Comparison of ENCODE assay signal across 27 mouse cellular contexts in the genomic region with DNA sequence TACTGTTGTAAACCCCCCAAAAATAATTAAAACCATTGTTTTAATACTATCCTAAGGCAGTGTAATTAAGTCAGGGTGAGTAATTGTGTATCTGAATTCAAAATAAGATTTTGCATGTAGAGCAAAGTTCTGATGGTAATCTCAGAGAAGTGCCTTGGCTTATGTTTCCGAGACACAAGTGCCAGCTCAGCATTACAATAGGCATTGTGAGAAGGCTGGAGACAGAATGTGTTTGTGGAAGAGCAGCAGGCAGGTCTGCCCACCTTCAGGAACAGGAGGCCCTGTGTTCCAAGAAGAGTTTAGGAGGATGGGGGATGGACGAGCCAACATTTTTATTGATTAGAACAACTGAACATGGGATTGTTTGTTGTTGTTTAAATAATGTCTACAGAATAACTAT.
"Had no signal": no experiment of that assay in that cellular context is flagged by ENCODE, and none has a peak within 500 bp of the region (broad histone marks: within the 10 kb centered on the region; RNA-seq: fewer than 3 reads in every experiment).

No protein-coding gene starts in this region.

- H3K27ac ChIP-seq: gastrocnemius, adult 2 months; heart, adult 2 months; hindbrain, embryonic 10.5 days; hindbrain, embryonic 12.5 days; hindbrain, embryonic 14.5 days; intestine, embryonic 15.5 days; layer of hippocampus, adult 2 months; left cerebral cortex, adult 2 months; limb, embryonic 12.5 days; liver, embryonic 13.5 days; liver, embryonic 15.5 days had no signal

- H3K36me3 ChIP-seq: hindbrain, embryonic 12.5 days; intestine, embryonic 15.5 days; liver, embryonic 13.5 days; liver, embryonic 15.5 days had no signal

- DNase-seq: gastrocnemius, adult 2 months; gastrocnemius, postnatal 10 days; gastrocnemius, postnatal 25 days; heart, adult 2 months; heart, postnatal 4 days; kidney, adult 18-20 months; kidney, adult 8-10 months; kidney, postnatal 10 days; kidney, postnatal 25 days; kidney, postnatal 4 days; left cerebral cortex, postnatal 4 days; liver; liver, embryonic 13.5 days; liver, postnatal 0 days had no signal

- H3K9ac ChIP-seq: heart, embryonic 12.5 days; hindbrain, embryonic 12.5 days; hindbrain, embryonic 14.5 days; intestine, embryonic 15.5 days; limb, embryonic 12.5 days; liver, embryonic 13.5 days; liver, embryonic 15.5 days; liver, postnatal 0 days had no signal

- H3K4me1 ChIP-seq: intestine, embryonic 15.5 days had no signal

- H3K9me3 ChIP-seq: intestine, embryonic 15.5 days; liver, embryonic 15.5 days had no signal

- H3K27me3 ChIP-seq: heart, embryonic 12.5 days; hindbrain, embryonic 12.5 days; intestine, embryonic 15.5 days; limb, embryonic 12.5 days; liver, embryonic 13.5 days; liver, embryonic 15.5 days had no signal

- H3K4me2 ChIP-seq: heart, embryonic 12.5 days; hindbrain, embryonic 12.5 days; hindbrain, embryonic 14.5 days; intestine, embryonic 15.5 days; limb, embryonic 12.5 days; liver, embryonic 11.5 days; liver, embryonic 13.5 days; liver, embryonic 15.5 days had no signal

- H3K4me3 ChIP-seq: gastrocnemius, adult 2 months; heart, adult 2 months; heart, embryonic 12.5 days; hindbrain, embryonic 10.5 days; hindbrain, embryonic 12.5 days; intestine, embryonic 15.5 days; layer of hippocampus, adult 2 months; left cerebral cortex, adult 2 months; limb, embryonic 12.5 days; liver, embryonic 13.5 days; liver, embryonic 15.5 days had no signal

- ATAC-seq: hindbrain, embryonic 16.5 days; inflammation-experienced regulatory T-cells, adult 6 months; intestine, embryonic 15.5 days; intestine, postnatal 0 days; liver, postnatal 0 days had no signal
